Mouse (Mus musculus): ENCODE measurements around the gene Tfip11. TPM values are rescaled to one million over a fixed set of nuclear protein-coding genes. Genes with fewer than 3 reads are reported as not detected.
A peak's percentile ranks its signal among the peaks of the same experiment; 100 is the strongest.

Tfip11 gene
- polyA plus RNA-seq, 1 experiment from 2014 or later, result 41.3 TPM

DNA sequence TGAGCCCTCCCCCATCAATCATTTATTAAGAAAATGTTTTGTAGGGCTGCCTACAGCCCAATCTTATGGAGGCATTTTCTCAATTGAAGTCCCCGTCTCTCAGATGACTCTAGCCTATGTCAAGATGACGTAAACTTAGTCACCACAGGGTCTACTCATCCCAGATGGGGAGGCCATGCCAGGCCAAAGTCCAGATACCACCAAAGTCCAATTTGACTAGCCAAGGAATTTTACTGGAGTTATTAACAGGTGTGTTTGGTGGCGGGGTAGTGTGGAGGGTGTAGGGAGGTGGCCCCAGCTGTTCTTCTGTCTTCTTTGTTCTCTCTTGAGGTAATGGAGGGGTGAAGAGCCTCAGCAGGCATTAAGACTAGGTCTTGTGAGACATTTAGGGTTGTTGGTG, 33.9 kb downstream of the Tfip11 start:
- Histone ChIP-seq H3K27me3 (replicated peaks; ENCODE audit: low read depth, poor library complexity, severe bottlenecking) (no peaks in the 10 kb centered on the region), H3K4me1 (peaks cover 15% of the 10 kb centered on the region; the same call in 1 of the 2 replicates), H3K36me3 (replicated peaks) (peaks cover 82% of the 10 kb centered on the region), H3K4me3 (no peak overlapping the region), H3K9me3 (no peaks in the 10 kb centered on the region), H3K27ac (replicated peaks) (no peak overlapping the region)
- 93% methylated on average over 3 of the region's 3 CpGs for WGBS
- DNase-seq (ENCODE audit: low spot score), result no peak

DNA sequence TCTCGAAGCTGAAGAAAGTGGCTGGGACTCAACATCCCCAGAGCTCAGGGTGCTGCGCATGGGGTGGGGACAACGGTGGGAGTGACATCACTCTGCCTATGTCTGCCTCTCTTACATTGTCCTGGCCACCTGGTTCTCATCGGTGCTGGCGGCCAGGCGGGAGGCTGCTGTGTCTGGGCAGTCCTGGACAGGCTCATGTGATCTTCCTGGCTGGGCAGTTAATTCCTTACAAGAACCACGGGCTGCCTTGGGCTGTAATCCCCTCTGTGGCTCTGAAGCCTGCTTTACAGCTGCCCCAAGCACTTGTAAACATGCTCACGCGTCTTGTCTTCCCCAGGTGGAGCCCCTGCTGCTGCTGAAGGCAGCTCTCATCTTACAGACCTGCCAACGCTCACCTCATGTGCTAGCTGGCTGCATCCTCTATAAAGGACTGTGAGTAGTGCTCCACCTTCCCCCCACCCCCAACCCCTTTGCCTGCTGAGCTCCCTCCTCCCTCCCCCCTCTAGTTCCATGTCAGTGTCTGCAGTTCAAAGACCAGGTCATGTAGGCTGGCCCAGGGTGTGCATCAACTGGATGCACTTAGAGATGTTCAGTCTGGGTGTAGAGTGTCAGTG, 38.1 kb downstream of the Tfip11 start:
- 64% methylated on average over 10 of the region's 10 CpGs for WGBS
- H3K27me3 ChIP-seq (replicated peaks; ENCODE audit: low read depth, poor library complexity, severe bottlenecking), result no peaks in the 10 kb centered on the region
- H3K4me1 ChIP-seq, result peaks cover 11% of the 10 kb centered on the region; the same call in 1 of the 2 replicates
- H3K27ac ChIP-seq (replicated peaks), result no peak overlapping the region
- DNase-seq (ENCODE audit: low spot score), result no peak
- H3K9me3 ChIP-seq, result no peaks in the 10 kb centered on the region
- H3K4me3 ChIP-seq, result no peak overlapping the region
- H3K36me3 ChIP-seq (replicated peaks), result peaks cover 86% of the 10 kb centered on the region

DNA sequence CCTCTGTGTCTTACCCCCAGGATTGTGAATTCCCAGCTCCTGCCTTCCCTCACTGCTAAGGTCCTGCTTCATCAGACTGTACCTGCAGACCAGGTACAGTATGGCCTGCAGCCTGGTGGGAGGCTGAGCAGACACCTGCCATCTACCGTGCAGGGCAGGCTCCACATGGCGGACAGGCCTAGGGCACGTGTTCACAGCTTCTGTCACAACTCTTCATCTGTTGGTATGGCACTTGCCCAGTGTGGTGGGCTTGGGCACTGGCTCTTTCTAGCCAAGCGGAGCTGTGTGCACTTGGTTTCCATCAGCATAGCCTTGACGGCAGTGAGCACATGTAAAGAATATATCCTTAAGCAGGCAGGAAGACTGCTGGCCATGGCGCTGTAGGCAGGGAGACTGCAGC, 40.7 kb downstream of the Tfip11 start:
- Histone ChIP-seq H3K27me3 (replicated peaks; ENCODE audit: low read depth, poor library complexity, severe bottlenecking) (no peaks in the 10 kb centered on the region), H3K4me1 (peaks cover 15% of the 10 kb centered on the region), H3K27ac (replicated peaks) (no peak overlapping the region), H3K4me3 (no peak overlapping the region), H3K9me3 (no peaks in the 10 kb centered on the region), H3K36me3 (replicated peaks) (peaks cover 96% of the 10 kb centered on the region)
- no peak for DNase-seq (ENCODE audit: low spot score)
- WGBS, result 95% methylated on average over 6 of the region's 6 CpGs

DNA sequence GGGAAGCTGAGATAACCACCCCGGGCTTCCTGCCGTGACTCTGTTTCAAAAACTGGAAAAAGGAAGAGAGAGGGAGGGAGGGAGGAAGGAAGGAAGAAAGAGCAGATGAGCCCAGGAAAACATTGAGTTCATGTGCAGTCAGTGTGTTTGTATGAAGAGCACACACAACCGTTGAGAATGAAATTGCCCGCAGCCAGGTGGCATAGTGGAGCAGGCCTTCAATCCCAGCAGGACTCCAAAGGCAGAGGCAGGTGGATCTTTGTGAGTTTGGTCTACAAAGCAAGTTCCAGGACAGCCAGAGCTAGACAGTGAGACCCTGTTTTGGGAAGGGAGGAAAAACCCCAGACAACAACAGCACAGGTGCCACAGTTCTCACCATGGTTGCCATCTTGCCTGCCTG, 41.2 kb downstream of the Tfip11 start:
- no peak overlapping the region for H3K27ac ChIP-seq (replicated peaks)
- no peaks in the 10 kb centered on the region for H3K27me3 ChIP-seq (replicated peaks; ENCODE audit: low read depth, poor library complexity, severe bottlenecking)
- 86% methylated on average over 4 of the region's 4 CpGs for WGBS
- H3K36me3 ChIP-seq (replicated peaks), result peaks cover 96% of the 10 kb centered on the region
- H3K9me3 ChIP-seq, result no peaks in the 10 kb centered on the region
- H3K4me1 ChIP-seq, result peaks cover 20% of the 10 kb centered on the region
- H3K4me3 ChIP-seq, result no peak overlapping the region
- DNase-seq (ENCODE audit: low spot score), result no peak

DNA sequence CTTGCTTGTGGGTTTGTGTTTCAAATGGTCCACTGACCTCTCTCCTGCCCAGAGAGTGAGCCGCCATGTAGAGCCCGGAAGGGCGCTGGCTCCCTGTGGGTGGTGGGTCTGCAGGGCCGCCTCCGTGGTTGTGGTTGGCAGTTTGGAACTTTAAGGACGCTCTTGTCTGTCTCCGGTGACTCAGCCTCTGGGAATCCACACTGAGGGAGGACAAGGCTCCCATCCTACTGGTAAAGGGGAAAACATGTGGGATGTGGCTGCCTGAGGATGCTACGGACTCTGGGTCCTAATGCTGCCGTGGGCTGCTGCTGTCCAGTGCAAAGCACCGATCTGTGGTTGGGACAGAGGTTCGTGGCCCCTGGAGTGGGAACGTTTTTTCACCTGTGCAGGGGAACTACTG, 41.8 kb downstream of the Tfip11 start:
- H3K27ac ChIP-seq (replicated peaks), result no peak overlapping the region
- H3K4me3 ChIP-seq, result no peak overlapping the region
- H3K9me3 ChIP-seq, result no peaks in the 10 kb centered on the region
- peaks cover 22% of the 10 kb centered on the region for H3K4me1 ChIP-seq
- no peak for DNase-seq (ENCODE audit: low spot score)
- WGBS, result 90% methylated on average over 12 of the region's 12 CpGs
- H3K27me3 ChIP-seq (replicated peaks; ENCODE audit: low read depth, poor library complexity, severe bottlenecking), result no peaks in the 10 kb centered on the region
- peaks cover 96% of the 10 kb centered on the region for H3K36me3 ChIP-seq (replicated peaks)

DNA sequence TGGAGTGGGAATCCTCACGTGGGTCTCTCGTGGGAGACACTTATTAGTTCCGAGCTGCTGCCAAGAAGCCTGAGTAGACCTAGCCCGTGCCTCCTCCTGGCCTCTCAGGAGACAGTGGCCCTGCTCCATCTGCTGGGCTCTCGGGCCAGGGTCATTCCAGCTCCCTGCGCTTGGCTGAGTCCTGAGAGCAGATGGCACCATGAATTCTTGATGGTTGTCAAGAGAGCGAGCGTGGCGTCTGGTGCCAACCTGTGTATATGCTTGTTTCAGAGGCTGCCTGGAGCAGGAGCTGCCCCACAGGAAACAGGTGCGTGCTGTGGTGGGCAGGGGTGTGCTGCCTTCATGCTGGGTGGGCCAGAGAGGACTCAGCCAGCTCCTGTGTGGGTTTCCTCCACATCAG, 42.5 kb downstream of the Tfip11 start:
- H3K4me1 ChIP-seq, result peaks cover 22% of the 10 kb centered on the region
- WGBS, result 95% methylated on average over 10 of the region's 10 CpGs
- H3K36me3 ChIP-seq (replicated peaks), result peaks cover 96% of the 10 kb centered on the region

DNA sequence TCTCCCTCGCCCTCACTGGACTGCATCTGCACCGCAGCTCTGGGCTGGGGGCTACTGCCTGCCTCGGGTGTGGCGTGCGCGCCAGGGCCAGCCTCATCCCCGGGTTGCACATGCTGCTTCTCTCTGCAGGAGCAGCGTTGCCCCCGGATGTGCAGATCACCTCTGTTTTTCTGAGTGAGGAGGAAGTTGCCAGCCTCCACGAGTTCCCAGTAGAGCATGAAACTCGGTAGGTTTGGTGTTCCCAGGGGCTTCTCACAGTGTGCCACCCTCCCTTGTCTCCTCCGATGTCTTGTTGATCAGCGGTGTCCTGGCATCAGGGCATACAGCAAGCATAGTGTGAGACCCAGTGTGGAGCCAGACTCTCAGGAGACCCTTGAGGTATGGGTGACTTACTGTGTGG, 43.2 kb downstream of the Tfip11 start:
- Histone ChIP-seq H3K9me3 (no peaks in the 10 kb centered on the region), H3K4me1 (peaks cover 17% of the 10 kb centered on the region), H3K36me3 (replicated peaks) (peaks cover 96% of the 10 kb centered on the region), H3K4me3 (no peak overlapping the region), H3K27ac (replicated peaks) (no peak overlapping the region), H3K27me3 (replicated peaks; ENCODE audit: low read depth, poor library complexity, severe bottlenecking) (no peaks in the 10 kb centered on the region)
- 90% methylated on average over 13 of the region's 13 CpGs for WGBS
- no peak for DNase-seq (ENCODE audit: low spot score)

More for the DNA sequence above, 42.5 kb downstream of the Tfip11 start:
- Histone ChIP-seq H3K4me3 (no peak overlapping the region), H3K27ac (replicated peaks) (no peak overlapping the region), H3K27me3 (replicated peaks; ENCODE audit: low read depth, poor library complexity, severe bottlenecking) (no peaks in the 10 kb centered on the region), H3K9me3 (no peaks in the 10 kb centered on the region)
- DNase-seq (ENCODE audit: low spot score), result no peak

DNA sequence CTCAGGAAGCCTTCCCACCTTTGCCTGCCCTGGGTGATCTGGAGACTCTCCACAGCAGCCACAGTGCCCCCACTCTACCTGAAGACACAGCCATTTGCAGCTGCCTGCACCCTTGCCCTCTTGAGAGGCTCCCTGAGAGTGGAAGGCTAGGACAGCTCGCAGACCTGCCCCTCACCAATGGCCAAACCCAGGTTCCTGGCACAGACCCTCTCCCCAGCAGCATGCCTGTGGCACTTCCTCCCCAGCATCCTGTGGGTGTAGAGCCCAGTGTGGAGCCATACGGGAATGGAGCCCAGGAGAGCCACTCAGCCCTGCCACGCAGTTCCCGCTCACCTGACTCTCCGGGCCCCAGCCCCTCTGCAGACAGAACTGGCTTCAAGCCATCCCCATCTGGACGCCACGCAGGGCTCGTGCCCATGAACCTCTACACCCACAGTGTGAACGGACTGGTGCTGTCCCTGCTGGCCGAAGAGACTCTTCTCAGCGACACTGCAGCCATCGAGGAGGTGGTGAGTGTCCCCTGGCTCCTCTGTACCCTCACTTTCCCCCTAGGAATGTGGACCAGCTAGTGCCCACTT, 44.2 kb downstream of the Tfip11 start:
- H3K27me3 ChIP-seq (replicated peaks; ENCODE audit: low read depth, poor library complexity, severe bottlenecking), result no peaks in the 10 kb centered on the region
- DNase-seq (ENCODE audit: low spot score), result no peak
- no peak overlapping the region for H3K4me3 ChIP-seq
- peaks cover 18% of the 10 kb centered on the region for H3K4me1 ChIP-seq
- H3K9me3 ChIP-seq, result no peaks in the 10 kb centered on the region
- peaks cover 96% of the 10 kb centered on the region for H3K36me3 ChIP-seq (replicated peaks)
- 0 out of 2 replicates have a peak overlapping the region, but pooled peaks have one; percentile 4 for H3K27ac ChIP-seq (replicated peaks)
- WGBS, result 90% methylated on average over 12 of the region's 12 CpGs

DNA sequence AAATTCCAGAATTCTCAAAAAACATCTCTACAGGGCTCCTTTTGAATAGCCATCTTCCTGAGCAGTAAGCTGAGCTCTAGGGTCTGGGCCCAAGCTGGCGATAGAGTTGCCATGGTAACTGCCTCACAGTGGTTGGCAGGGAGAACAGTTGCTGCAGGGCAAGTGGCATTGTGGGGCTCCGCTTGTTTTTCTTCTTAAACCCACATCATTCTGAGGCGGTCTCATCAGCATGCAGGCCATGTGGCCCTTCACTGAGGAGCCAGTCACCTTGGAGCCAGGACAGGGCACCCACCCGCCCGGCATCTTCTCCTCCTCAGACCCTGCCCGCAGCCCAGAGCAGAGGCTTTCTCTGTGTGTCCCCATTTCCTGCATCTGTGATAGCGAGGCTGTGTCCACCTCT, 45.8 kb downstream of the Tfip11 start:
- WGBS, result 50% methylated on average over 7 of the region's 7 CpGs
- H3K36me3 ChIP-seq (replicated peaks), result peaks cover 97% of the 10 kb centered on the region
- H3K27ac ChIP-seq (replicated peaks), result peak overlapping the region; percentile 48; the same call in 1 of the 2 replicates
- DNase-seq (ENCODE audit: low spot score), result no peak
- no peaks in the 10 kb centered on the region for H3K9me3 ChIP-seq
- H3K27me3 ChIP-seq (replicated peaks; ENCODE audit: low read depth, poor library complexity, severe bottlenecking), result no peaks in the 10 kb centered on the region
- peaks cover 25% of the 10 kb centered on the region for H3K4me1 ChIP-seq
- H3K4me3 ChIP-seq, result no peak overlapping the region

DNA sequence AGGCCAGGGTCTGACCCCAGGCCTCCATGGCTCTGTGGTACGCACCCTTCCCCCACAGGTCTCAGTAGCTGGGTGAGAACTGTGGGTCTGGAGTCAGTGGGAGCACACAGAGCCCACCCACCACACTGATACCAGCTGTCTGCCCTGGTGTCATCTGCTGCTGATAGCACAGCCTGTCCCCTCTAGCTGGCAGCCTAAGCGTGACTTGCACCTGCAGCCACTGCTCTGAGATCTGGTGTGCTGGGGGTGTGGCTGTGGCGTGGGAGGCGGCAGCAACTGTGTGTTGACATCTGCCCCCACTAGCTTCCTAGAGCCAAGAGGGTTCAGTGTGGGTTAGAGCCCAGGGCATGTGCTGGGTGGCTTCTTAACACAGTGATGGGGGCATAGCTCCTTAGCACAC, 50.0 kb downstream of the Tfip11 start:
- H3K27me3 ChIP-seq (replicated peaks; ENCODE audit: low read depth, poor library complexity, severe bottlenecking), result no peaks in the 10 kb centered on the region
- no peak overlapping the region for H3K4me3 ChIP-seq
- DNase-seq (ENCODE audit: low spot score), result no peak
- peaks cover 90% of the 10 kb centered on the region for H3K36me3 ChIP-seq (replicated peaks)
- WGBS, result 87% methylated on average over 4 of the region's 4 CpGs
- H3K9me3 ChIP-seq, result no peaks in the 10 kb centered on the region
- H3K27ac ChIP-seq (replicated peaks), result no peak overlapping the region
- peaks cover 25% of the 10 kb centered on the region for H3K4me1 ChIP-seq

DNA sequence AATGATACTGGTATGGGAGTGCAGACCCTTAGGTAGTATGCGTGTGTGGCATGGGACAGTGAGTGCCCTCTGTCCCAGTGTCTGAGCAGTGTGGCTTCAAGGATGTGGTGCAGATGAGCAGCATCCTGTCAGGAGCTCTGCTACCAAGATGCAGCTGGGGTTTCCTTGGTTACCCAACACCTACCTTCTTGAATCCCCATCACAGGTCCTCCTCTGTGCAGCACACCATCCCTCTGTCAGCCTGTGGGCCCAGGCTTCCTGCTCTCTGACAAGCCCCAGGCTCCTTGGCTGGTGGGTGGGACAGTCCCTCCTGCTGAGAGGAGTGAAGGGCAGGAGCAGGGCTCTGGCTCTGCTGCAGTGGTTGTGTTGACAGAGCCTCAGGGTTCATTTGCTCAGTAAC, 51.2 kb downstream of the Tfip11 start:
- WGBS, result 89% methylated on average over 1 of the region's 1 CpGs
- H3K36me3 ChIP-seq (replicated peaks), result peaks cover 82% of the 10 kb centered on the region

DNA sequence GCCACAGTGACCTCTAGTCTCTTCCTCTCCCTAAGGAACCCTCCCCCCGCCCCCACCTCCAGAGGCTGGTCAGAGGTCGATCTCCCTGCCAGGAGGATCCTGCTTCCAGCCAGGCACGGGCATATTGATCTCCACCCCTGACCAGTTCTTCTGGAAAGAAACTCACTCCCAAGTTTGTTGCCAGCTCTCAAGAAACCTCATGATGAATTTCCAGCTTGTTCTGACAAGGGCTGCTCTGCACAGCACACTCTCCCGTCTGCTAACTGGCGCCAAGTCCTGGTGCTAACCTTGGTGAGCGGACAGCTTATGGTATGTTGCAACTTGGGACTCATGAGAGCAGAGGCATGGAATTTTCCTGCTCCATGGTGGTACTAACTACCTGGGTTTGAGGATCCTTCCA, 52.6 kb downstream of the Tfip11 start:
- peaks cover 26% of the 10 kb centered on the region for H3K4me1 ChIP-seq
- no peak for DNase-seq (ENCODE audit: low spot score)
- H3K9me3 ChIP-seq, result no peaks in the 10 kb centered on the region
- H3K27me3 ChIP-seq (replicated peaks; ENCODE audit: low read depth, poor library complexity, severe bottlenecking), result no peaks in the 10 kb centered on the region
- no peak overlapping the region for H3K27ac ChIP-seq (replicated peaks)
- 79% methylated on average over 6 of the region's 6 CpGs for WGBS
- H3K36me3 ChIP-seq (replicated peaks), result peaks cover 68% of the 10 kb centered on the region
- H3K4me3 ChIP-seq, result no peak overlapping the region

More for the DNA sequence above, 51.2 kb downstream of the Tfip11 start:
- Histone ChIP-seq H3K4me3 (no peak overlapping the region), H3K4me1 (peaks cover 22% of the 10 kb centered on the region), H3K27ac (replicated peaks) (no peak overlapping the region), H3K27me3 (replicated peaks; ENCODE audit: low read depth, poor library complexity, severe bottlenecking) (no peaks in the 10 kb centered on the region), H3K9me3 (no peaks in the 10 kb centered on the region)
- no peak for DNase-seq (ENCODE audit: low spot score)

DNA sequence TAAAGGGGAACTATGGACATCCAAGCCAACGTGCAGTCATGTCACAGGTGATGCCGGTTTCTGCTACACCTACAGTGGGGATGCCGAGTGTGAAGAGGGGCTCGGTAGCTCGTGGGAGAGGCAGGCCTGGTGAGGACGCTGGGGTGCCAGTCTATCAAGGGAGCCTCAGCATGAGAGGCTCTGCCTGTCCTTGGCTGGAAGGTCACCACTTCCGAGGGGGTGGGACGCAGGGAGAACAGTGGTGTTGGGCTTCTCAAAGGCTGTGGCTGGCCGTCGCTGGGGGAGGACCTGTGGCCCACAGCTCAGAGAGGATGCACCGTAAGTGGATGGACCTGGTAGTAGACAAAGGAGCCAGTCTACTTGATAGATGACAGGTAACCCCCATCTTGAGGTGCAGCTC, 55.0 kb downstream of the Tfip11 start:
- Histone ChIP-seq H3K9me3 (no peaks in the 10 kb centered on the region), H3K4me1 (peaks cover 12% of the 10 kb centered on the region), H3K36me3 (replicated peaks) (peaks cover 67% of the 10 kb centered on the region), H3K27ac (replicated peaks) (no peak overlapping the region), H3K27me3 (replicated peaks; ENCODE audit: low read depth, poor library complexity, severe bottlenecking) (no peaks in the 10 kb centered on the region), H3K4me3 (no peak overlapping the region)
- WGBS, result 88% methylated on average over 11 of the region's 11 CpGs
- DNase-seq (ENCODE audit: low spot score), result no peak
